Mouse (Mus musculus) erythroblast, embryonic 14.5 days (primary cell): Measurements from ENCODE around the gene Slco4a1. TPM values are rescaled to one million over a fixed set of nuclear protein-coding genes. Genes with fewer than 3 reads are reported as not detected.

ENCODE experiments used
- H3K27me3 ChIP-seq: 2 replicates; pipeline ENCODE4 v1.6.1; 2012; ENCODE audit warnings: inconsistent platforms; ENCODE audit not compliant: control insufficient read depth
- H3K36me3 ChIP-seq: 2 replicates; pipeline ENCODE4 v1.6.1; 2012; ENCODE audit warnings: mild to moderate bottlenecking, inconsistent platforms; ENCODE audit not compliant: control insufficient read depth
- H3K4me1 ChIP-seq: 2 replicates; pipeline ENCODE4 v1.6.1; 2012; ENCODE audit warnings: inconsistent platforms; ENCODE audit not compliant: control insufficient read depth
- H3K4me3 ChIP-seq: replicated peaks from 2 replicates; pipeline ENCODE3; 2012; ENCODE audit warnings: moderate library complexity, mild to moderate bottlenecking, inconsistent platforms
- H3K9me3 ChIP-seq: 2 replicates; pipeline ENCODE4 v1.6.1; 2012; ENCODE audit warnings: low read length, inconsistent platforms, mixed read lengths; ENCODE audit not compliant: control insufficient read depth
- GATA1 ChIP-seq: IDR thresholded peaks from 2 replicates; pipeline ENCODE4 v1.6.1; 2012; ENCODE audit warnings: low read length, inconsistent platforms, mixed read lengths
- TAL1 ChIP-seq: IDR thresholded peaks from 3 replicates; pipeline ENCODE4 v1.6.1; 2012; ENCODE audit warnings: low read length, inconsistent platforms, mixed read lengths
- polyA plus RNA-seq: library from polyadenylated mRNA; stranded (reverse); fragments of >175 nt; gene quantifications from 2 replicates; pipeline ENCODE4 v1.2.3, GENCODE M21; 2012

Gene Slco4a1
- polyA plus RNA-seq, 1 experiment, result 0.01 TPM

DNA sequence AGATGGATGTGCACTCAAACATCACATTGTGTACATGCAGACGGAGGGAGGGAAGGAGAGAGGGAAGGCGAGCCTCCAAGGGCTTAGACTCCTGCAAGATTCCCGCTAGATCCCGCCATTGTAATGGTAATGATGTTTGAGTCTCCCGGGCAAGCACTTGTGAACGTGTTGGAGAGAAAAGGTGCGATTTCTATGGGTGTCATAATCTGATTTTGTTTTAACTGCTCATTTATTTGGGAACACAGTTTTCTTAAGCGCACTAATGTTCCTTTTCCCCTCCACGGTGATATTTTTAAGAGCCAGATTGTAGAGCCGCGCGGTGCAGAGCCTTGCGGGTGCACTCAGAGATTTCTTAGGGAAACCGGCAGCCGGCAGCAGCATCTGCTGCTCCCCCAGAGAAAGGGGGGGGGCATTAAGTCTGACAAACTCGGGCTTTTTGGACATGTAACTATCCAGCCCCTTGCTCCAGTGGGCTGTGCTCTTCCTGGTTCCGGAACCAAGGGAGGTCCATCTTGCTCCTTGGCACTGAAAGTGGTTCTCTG lies 32.2 kb downstream of the Slco4a1 start:
- Histone ChIP-seq H3K27me3 (no peaks in the 10 kb centered on the region; the same call in 1 of the 2 replicates), H3K4me3 (no peak overlapping the region), H3K9me3 (no peaks in the 10 kb centered on the region), H3K36me3 (no peaks in the 10 kb centered on the region), H3K4me1 (no peaks in the 10 kb centered on the region)
- no peak for TF ChIP-seq GATA1
- no peak for TF ChIP-seq TAL1

DNA sequence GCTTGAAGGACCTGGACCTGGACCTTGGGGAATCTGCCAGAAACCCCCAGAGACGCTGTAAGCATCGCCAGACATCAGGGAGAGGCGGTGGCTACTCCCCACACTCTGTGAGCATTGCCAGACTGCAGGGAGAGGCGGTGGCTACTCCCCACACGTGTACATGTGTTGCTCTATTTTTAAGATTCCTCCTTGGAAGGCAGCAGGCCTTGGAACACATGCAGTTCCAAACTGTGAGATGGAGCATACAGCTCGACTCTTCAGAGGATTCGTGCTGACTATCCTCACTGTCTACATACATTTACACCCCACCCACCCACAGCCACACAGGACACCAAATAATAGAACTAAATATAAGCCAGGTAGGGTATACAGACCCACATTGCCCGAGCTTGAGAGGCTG lies 39.9 kb downstream of the Slco4a1 start:
- no peaks in the 10 kb centered on the region for H3K4me1 ChIP-seq
- peaks cover 27% of the 10 kb centered on the region for H3K27me3 ChIP-seq
- H3K36me3 ChIP-seq, result no peaks in the 10 kb centered on the region
- no peak overlapping the region for H3K4me3 ChIP-seq
- H3K9me3 ChIP-seq, result no peaks in the 10 kb centered on the region
- TF ChIP-seq TAL1 (no peak), GATA1 (no peak)

DNA sequence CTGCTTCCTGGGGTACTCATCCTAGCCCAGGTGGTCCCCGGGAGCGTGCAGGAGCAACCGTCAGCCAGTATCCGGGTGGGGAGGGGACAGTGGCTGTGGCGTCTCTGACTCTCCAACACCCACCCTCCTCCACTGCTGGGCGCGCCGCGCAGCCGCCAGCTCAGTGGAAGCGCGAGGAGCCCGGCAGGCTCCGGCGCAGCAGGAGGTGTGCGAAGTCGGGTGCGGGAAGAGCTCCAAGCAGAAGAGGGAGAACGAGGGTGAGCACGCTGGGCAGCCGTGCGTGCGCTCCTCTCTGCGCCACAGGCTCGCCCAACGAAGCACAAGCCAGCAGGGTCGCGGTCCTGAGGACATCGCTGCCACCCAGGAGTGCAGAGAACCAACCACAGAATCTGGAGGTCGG lies 43.7 kb downstream of the Slco4a1 start, which contains the start of gene Ntsr1:
Gene Ntsr1 (plus strand): TSS at position 236 of the 400 bp plus-strand sequence.
- H3K4me1 ChIP-seq, result no peaks in the 10 kb centered on the region
- TF ChIP-seq TAL1 (no peak), GATA1 (no peak)
- H3K9me3 ChIP-seq, result no peaks in the 10 kb centered on the region
- no peaks in the 10 kb centered on the region for H3K36me3 ChIP-seq
- H3K4me3 ChIP-seq, result no peak within 1 kb of the TSS
- H3K27me3 ChIP-seq, result peaks cover 32% of the 10 kb centered on the region

DNA sequence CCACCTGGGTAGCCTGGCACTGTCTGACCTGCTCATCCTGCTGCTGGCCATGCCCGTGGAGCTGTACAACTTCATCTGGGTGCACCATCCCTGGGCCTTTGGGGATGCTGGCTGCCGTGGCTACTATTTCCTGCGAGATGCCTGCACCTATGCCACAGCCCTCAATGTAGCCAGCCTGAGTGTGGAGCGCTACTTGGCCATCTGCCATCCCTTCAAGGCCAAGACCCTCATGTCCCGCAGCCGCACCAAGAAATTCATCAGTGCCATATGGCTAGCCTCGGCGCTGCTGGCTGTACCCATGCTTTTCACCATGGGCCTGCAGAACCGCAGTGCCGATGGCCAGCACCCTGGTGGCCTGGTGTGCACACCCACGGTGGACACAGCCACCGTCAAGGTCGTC lies 44.7 kb downstream of the Slco4a1 start:
- no peak for TF ChIP-seq GATA1
- TF ChIP-seq TAL1, result no peak
- H3K4me3 ChIP-seq, result no peak overlapping the region
- H3K4me1 ChIP-seq, result no peaks in the 10 kb centered on the region
- no peaks in the 10 kb centered on the region for H3K36me3 ChIP-seq
- no peaks in the 10 kb centered on the region for H3K9me3 ChIP-seq
- H3K27me3 ChIP-seq, result peaks cover 32% of the 10 kb centered on the region

DNA sequence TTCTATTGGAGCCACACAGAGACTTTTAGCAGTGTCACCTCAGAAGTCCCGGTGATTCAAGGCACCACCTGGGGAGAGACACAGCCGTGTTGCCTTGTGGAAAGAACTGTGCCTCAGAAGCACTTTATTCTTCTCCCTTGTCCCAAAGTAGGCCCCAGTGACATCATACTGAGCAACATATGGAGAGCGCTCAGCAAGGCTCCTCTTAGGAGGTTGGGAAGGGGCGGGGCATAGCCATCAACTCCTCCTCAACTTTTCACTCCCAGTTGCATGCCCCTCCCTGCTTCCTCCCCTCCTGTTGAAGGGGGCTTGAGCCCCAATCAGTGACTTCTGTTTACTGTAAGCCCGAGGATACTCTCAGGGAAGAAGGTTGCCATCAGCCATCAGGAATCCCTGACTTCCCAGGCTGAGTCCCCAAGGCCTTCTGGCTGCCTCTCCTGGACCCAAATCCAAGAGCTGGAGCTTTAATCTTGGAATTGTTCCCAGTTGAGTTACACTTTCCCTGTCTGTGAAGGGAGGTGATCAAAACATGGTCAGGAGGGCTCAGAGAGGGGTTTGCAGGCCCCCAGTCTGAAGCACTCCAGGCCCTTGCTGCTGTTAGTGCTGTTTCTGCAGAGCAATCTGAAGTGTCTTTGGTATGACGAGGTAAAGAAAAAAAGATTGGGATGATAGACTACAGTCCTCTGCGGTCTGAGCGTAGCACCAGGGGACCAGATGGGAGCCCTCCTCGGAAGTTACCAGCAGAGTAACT lies 45.3 kb downstream of the Slco4a1 start:
- Histone ChIP-seq H3K27me3 (peaks cover 32% of the 10 kb centered on the region), H3K4me1 (no peaks in the 10 kb centered on the region), H3K9me3 (no peaks in the 10 kb centered on the region), H3K4me3 (no peak overlapping the region), H3K36me3 (no peaks in the 10 kb centered on the region)
- TF ChIP-seq TAL1, result no peak
- no peak for TF ChIP-seq GATA1

DNA sequence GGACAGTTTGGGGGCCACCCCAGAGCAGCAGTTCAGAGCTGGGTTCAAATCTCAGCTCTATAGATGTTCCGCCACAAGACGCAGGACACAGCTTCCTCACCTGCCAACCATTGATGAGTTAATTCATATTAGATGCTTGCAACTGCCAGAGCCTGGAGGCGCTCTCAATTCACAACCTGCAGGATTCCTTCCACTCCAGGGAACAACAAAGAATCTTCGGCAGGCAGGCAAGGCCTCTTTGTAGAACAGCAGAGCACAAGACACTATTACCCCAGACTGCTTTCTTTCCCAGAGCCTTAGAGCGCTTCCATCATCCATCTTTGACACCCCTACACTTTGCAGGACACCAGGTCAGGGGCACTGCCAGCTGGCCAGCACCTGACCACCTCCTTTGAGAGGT lies 50.2 kb downstream of the Slco4a1 start:
- Histone ChIP-seq H3K4me1 (no peaks in the 10 kb centered on the region), H3K9me3 (no peaks in the 10 kb centered on the region), H3K27me3 (peaks cover 1% of the 10 kb centered on the region; the same call in 1 of the 2 replicates), H3K36me3 (no peaks in the 10 kb centered on the region), H3K4me3 (no peak overlapping the region)
- TF ChIP-seq GATA1 (no peak), TAL1 (no peak)

DNA sequence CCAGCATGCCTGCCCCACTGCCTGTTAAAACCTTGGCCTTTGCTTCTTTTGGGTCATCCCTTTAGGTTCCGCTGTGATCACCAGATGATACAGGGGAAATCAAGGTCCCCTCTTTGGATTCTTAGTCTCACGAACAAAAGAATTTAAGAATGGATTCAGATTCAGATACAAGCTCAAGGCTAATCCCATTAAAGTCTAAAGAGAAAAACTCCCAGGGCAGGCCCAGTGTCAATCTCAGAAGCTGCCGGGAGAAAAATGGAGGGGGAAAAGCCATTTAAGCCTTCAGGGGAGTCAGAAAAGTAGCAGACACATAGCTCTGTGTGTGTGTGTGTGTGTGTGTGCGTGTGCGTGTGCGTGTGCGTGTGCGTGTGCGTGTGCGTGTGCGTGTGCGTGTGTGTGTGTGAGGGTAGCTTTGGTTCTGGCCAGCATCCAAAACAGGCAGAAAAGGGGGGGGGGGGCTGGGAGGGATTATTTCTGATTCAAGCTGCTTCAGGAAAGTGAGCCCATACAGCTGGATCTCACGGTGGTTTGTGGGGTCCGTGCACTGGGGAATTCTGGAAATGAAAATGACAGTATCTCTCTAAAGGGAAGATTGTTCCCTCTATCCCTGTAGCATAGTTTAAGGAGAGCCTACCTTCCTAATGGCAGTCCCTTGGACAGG lies 52.5 kb downstream of the Slco4a1 start:
- no peaks in the 10 kb centered on the region for H3K9me3 ChIP-seq
- TF ChIP-seq TAL1 (no peak), GATA1 (no peak)
- H3K4me1 ChIP-seq, result no peaks in the 10 kb centered on the region
- H3K4me3 ChIP-seq, result no peak overlapping the region
- no peaks in the 10 kb centered on the region for H3K36me3 ChIP-seq
- H3K27me3 ChIP-seq, result no peaks in the 10 kb centered on the region

DNA sequence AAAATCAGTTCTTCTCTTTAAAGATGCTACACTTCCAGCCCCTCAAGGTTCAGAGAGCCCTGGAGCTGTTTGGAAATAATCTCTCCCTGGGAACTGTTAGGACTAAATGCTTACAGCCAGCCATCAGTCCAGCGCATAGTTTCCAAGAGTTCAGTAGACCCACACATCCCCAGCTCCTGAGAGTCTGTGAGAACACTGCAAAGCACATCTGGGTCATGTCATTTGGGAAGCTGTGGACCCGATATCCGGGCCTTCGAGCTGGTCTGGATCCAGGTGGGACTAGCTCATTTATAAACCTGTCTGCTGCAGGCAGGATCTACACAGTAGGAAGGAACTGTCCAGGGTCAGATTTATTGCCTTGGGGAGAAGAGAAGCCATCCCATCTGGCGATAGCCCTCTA lies 54.8 kb downstream of the Slco4a1 start:
- TF ChIP-seq GATA1 (no peak), TAL1 (no peak)
- no peak overlapping the region for H3K4me3 ChIP-seq
- H3K9me3 ChIP-seq, result no peaks in the 10 kb centered on the region
- no peaks in the 10 kb centered on the region for H3K36me3 ChIP-seq
- no peaks in the 10 kb centered on the region for H3K4me1 ChIP-seq
- no peaks in the 10 kb centered on the region for H3K27me3 ChIP-seq
